Mouse (Mus musculus) CH12.LX (cell line): ENCODE results near the gene Sapcd2. TPM values are rescaled to one million over a fixed set of nuclear protein-coding genes. Genes with fewer than 3 reads are reported as not detected.

Experiments used
- DNase-seq: peaks from one replicate; pipeline ENCODE4 v3.0.0-alpha.2; 2013; ENCODE audit errors: extremely low read depth
- H3K27ac ChIP-seq: 2 replicates; pipeline ENCODE4 v1.5.1; 2012; ENCODE audit warnings: low read depth, mild to moderate bottlenecking, control low read depth, moderate library complexity; ENCODE audit not compliant: insufficient read depth
- H3K27me3 ChIP-seq: replicated peaks from 2 replicates; pipeline ENCODE3; 2012; ENCODE audit warnings: inconsistent platforms
- H3K36me3 ChIP-seq, 2 experiments: replicated peaks in 1 of 2; 2 replicates each; pipeline versions ENCODE3 to v1.6.1; 2012; ENCODE audit warnings: inconsistent platforms in 1 of 2, low read length in 1 of 2, mild to moderate bottlenecking in 1 of 2, mixed read lengths in 1 of 2, moderate library complexity in 1 of 2; ENCODE audit not compliant: control insufficient read depth in 1 of 2, insufficient read depth in 1 of 2
- H3K4me1 ChIP-seq, 2 experiments: 2 replicates each; pipeline ENCODE4 v1.6.1; 2012; ENCODE audit warnings: inconsistent platforms in 1 of 2, moderate library complexity in 1 of 2; ENCODE audit not compliant: insufficient read depth in 2 of 2, control insufficient read depth in 1 of 2
- H3K4me2 ChIP-seq: 2 replicates; pipeline ENCODE4 v1.6.1; 2012; ENCODE audit warnings: low read depth, mild to moderate bottlenecking, control low read depth; ENCODE audit not compliant: poor library complexity, insufficient read depth, severe bottlenecking
- H3K4me3 ChIP-seq, 3 experiments: fragments of 150-350 bp in 1 of 3; sonication (generic) in 1 of 3; replicated peaks in 1 of 3; 2 replicates each; pipeline versions ENCODE3 to v1.5.1; 2011 to 2012; ENCODE audit warnings: low read depth in 2 of 3, low read length in 2 of 3, mild to moderate bottlenecking in 2 of 3, moderate library complexity in 2 of 3, control low read depth in 1 of 3, improper control_type of control experiment in 1 of 3, inconsistent platforms in 1 of 3, mixed read lengths in 1 of 3; ENCODE audit not compliant: poor library complexity in 1 of 3
- H3K79me2 ChIP-seq: replicated peaks from 2 replicates; pipeline ENCODE4 v1.6.1; 2012; ENCODE audit warnings: mild to moderate bottlenecking, moderate library complexity; ENCODE audit not compliant: control insufficient read depth, poor library complexity, insufficient read depth, severe bottlenecking; ENCODE audit errors: extremely low read depth
- H3K9ac ChIP-seq: 2 replicates; pipeline ENCODE4 v1.6.1; 2012; ENCODE audit warnings: low read depth, mild to moderate bottlenecking, control low read depth, moderate library complexity; ENCODE audit not compliant: insufficient read depth
- H3K9me3 ChIP-seq: replicated peaks from 2 replicates; pipeline ENCODE3; 2012; ENCODE audit warnings: low read length, inconsistent platforms, mixed read lengths
- BHLHE40 ChIP-seq: IDR thresholded peaks from 2 replicates; pipeline ENCODE4 v1.6.1; 2011; ENCODE audit warnings: mild to moderate bottlenecking, low read depth, low read length, improper control_type of control experiment
- CHD1 ChIP-seq: IDR thresholded peaks from 2 replicates; pipeline ENCODE4 v1.6.1; 2012; ENCODE audit warnings: low read depth, low read length, improper control_type of control experiment, inconsistent platforms
- CHD2 ChIP-seq: IDR thresholded peaks from 2 replicates; pipeline ENCODE4 v1.6.1; 2011; ENCODE audit warnings: low read length, improper control_type of control experiment
- CTCF ChIP-seq, 2 experiments: IDR thresholded peaks in 1 of 2; conservative IDR thresholded peaks in 1 of 2; 2 replicates each; pipeline ENCODE4 v1.5.1; 2011 to 2012; ENCODE audit warnings: low read depth in 2 of 2, low read length in 2 of 2, improper control_type of control experiment in 1 of 2, inconsistent platforms in 1 of 2, mild to moderate bottlenecking in 1 of 2, moderate library complexity in 1 of 2
- E2F4 ChIP-seq: IDR thresholded peaks from 2 replicates; pipeline ENCODE4 v1.6.1; 2011; ENCODE audit warnings: low read depth, low read length, improper control_type of control experiment; ENCODE audit not compliant: insufficient replicate concordance
- ELF1 ChIP-seq: IDR thresholded peaks from 2 replicates; pipeline ENCODE4 v1.6.1; 2014; ENCODE audit warnings: low read depth, mild to moderate bottlenecking, inconsistent platforms, low read length, improper control_type of control experiment
- EP300 ChIP-seq: IDR thresholded peaks from 2 replicates; pipeline ENCODE4 v1.6.1; 2011; ENCODE audit warnings: low read length, improper control_type of control experiment
- ETS1 ChIP-seq: conservative IDR thresholded peaks from 2 replicates; pipeline ENCODE4 v1.6.1; 2012; ENCODE audit warnings: low read depth, mild to moderate bottlenecking, inconsistent platforms, low read length, improper control_type of control experiment, moderate library complexity
- GABPA ChIP-seq: IDR thresholded peaks from 2 replicates; pipeline ENCODE4 v1.6.1; 2012; ENCODE audit warnings: low read depth, low read length, improper control_type of control experiment, inconsistent platforms; ENCODE audit not compliant: insufficient replicate concordance
- HCFC1 ChIP-seq: IDR thresholded peaks from 2 replicates; pipeline ENCODE4 v1.6.1; 2012; ENCODE audit warnings: low read depth, mild to moderate bottlenecking, inconsistent platforms, low read length, improper control_type of control experiment
- IRF4 ChIP-seq: IDR thresholded peaks from 2 replicates; pipeline ENCODE4 v1.6.1; 2014; ENCODE audit warnings: low read depth, mild to moderate bottlenecking, inconsistent platforms, low read length, improper control_type of control experiment
- JUND ChIP-seq: conservative IDR thresholded peaks from 2 replicates; pipeline ENCODE4 v1.6.1; 2011; ENCODE audit warnings: low read depth, low read length, improper control_type of control experiment
- KAT2A ChIP-seq: IDR thresholded peaks from 2 replicates; pipeline ENCODE4 v1.6.1; 2012; ENCODE audit warnings: low read length, improper control_type of control experiment, inconsistent platforms; ENCODE audit not compliant: insufficient replicate concordance
- MAFK ChIP-seq: IDR thresholded peaks from 2 replicates; pipeline ENCODE4 v1.6.1; 2011; ENCODE audit warnings: low read length, improper control_type of control experiment; ENCODE audit not compliant: insufficient replicate concordance
- MAX ChIP-seq: IDR thresholded peaks from 2 replicates; pipeline ENCODE4 v1.6.1; 2011; ENCODE audit warnings: low read length, improper control_type of control experiment
- MAZ ChIP-seq: IDR thresholded peaks from 2 replicates; pipeline ENCODE4 v1.6.1; 2012; ENCODE audit warnings: low read depth, mild to moderate bottlenecking, inconsistent platforms, low read length, improper control_type of control experiment, moderate library complexity
- MEF2A ChIP-seq: IDR thresholded peaks from 2 replicates; pipeline ENCODE4 v1.6.1; 2014; ENCODE audit warnings: low read depth, mild to moderate bottlenecking, inconsistent platforms, low read length, improper control_type of control experiment, borderline replicate concordance
- MXI1 ChIP-seq: IDR thresholded peaks from 2 replicates; pipeline ENCODE4 v1.6.1; 2011; ENCODE audit warnings: mild to moderate bottlenecking, low read depth, low read length, improper control_type of control experiment
- MYC ChIP-seq: IDR thresholded peaks from 2 replicates; pipeline ENCODE4 v1.6.1; 2011; ENCODE audit warnings: low read depth, mild to moderate bottlenecking, improper control_type of control experiment, low read length
- NELFE ChIP-seq: IDR thresholded peaks from 2 replicates; pipeline ENCODE4 v1.6.1; 2011; ENCODE audit warnings: low read depth, low read length, improper control_type of control experiment
- NRF1 ChIP-seq: IDR thresholded peaks from 2 replicates; pipeline ENCODE4 v1.6.1; 2014; ENCODE audit warnings: low read depth, mild to moderate bottlenecking, inconsistent platforms, low read length, improper control_type of control experiment, moderate library complexity
- PAX5 ChIP-seq: IDR thresholded peaks from 2 replicates; pipeline ENCODE4 v1.6.1; 2012; ENCODE audit warnings: low read length, inconsistent platforms, mixed read lengths
- POLR2A ChIP-seq: IDR thresholded peaks from 2 replicates; pipeline ENCODE4 v1.6.1; 2011; ENCODE audit warnings: low read depth, mild to moderate bottlenecking, improper control_type of control experiment, low read length
- POLR2AphosphoS2 ChIP-seq: IDR thresholded peaks from 2 replicates; pipeline ENCODE4 v1.6.1; 2011; ENCODE audit warnings: low read depth, low read length, improper control_type of control experiment
- RAD21 ChIP-seq: IDR thresholded peaks from 2 replicates; pipeline ENCODE4 v1.6.1; 2011; ENCODE audit warnings: low read depth, mild to moderate bottlenecking, low read length, improper control_type of control experiment, moderate library complexity
- RCOR1 ChIP-seq: conservative IDR thresholded peaks from 2 replicates; pipeline ENCODE4 v1.6.1; 2012; ENCODE audit warnings: low read depth, mild to moderate bottlenecking, inconsistent platforms, low read length, improper control_type of control experiment
- SIN3A ChIP-seq: IDR thresholded peaks from 2 replicates; pipeline ENCODE4 v1.6.1; 2012; ENCODE audit warnings: low read length, improper control_type of control experiment, inconsistent platforms
- SMC3 ChIP-seq: IDR thresholded peaks from 2 replicates; pipeline ENCODE4 v1.6.1; 2011; ENCODE audit warnings: low read depth, low read length, improper control_type of control experiment
- TBP ChIP-seq: conservative IDR thresholded peaks from 2 replicates; pipeline ENCODE4 v1.6.1; 2011; ENCODE audit warnings: low read depth, low read length, improper control_type of control experiment
- TCF12 ChIP-seq: IDR thresholded peaks from 2 replicates; pipeline ENCODE4 v1.6.1; 2014; ENCODE audit warnings: low read depth, mild to moderate bottlenecking, inconsistent platforms, low read length, improper control_type of control experiment
- UBTF ChIP-seq: IDR thresholded peaks from 2 replicates; pipeline ENCODE4 v1.6.1; 2012; ENCODE audit warnings: low read depth, mild to moderate bottlenecking, inconsistent platforms, low read length, improper control_type of control experiment, moderate library complexity
- USF1 ChIP-seq: IDR thresholded peaks from 2 replicates; pipeline ENCODE4 v1.6.1; 2014; ENCODE audit warnings: low read depth, mild to moderate bottlenecking, inconsistent platforms, low read length, improper control_type of control experiment
- USF2 ChIP-seq: conservative IDR thresholded peaks from 2 replicates; pipeline ENCODE4 v1.6.1; 2011; ENCODE audit warnings: low read depth, low read length, improper control_type of control experiment
- ZC3H11A ChIP-seq: IDR thresholded peaks from 2 replicates; pipeline ENCODE4 v1.6.1; 2012; ENCODE audit warnings: low read depth, mild to moderate bottlenecking, inconsistent platforms, low read length, improper control_type of control experiment
- ZKSCAN1 ChIP-seq: IDR thresholded peaks from 2 replicates; pipeline ENCODE4 v1.6.1; 2012; ENCODE audit warnings: low read depth, inconsistent platforms, low read length, improper control_type of control experiment, borderline replicate concordance
- ZMIZ1 ChIP-seq: IDR thresholded peaks from 2 replicates; pipeline ENCODE4 v1.6.1; 2012; ENCODE audit warnings: low read depth, mild to moderate bottlenecking, inconsistent platforms, low read length, improper control_type of control experiment
- ZNF384 ChIP-seq: IDR thresholded peaks from 2 replicates; pipeline ENCODE4 v1.6.1; 2012; ENCODE audit warnings: low read depth, low read length, improper control_type of control experiment, inconsistent platforms
- dilution Hi-C: fragments of 300-500 bp; cut with MboI; formaldehyde crosslinking; loops from 2 replicates; pipeline ENCODE4 v1.14.3; 2020; ENCODE audit warnings: low sequenced_read_pairs; ENCODE audit not compliant: extremely low pct_unique_long_range_greater_than_20kb, extremely low pct_ligation_motif_present
- in situ Hi-C: fragments of 300-500 bp; cut with MboI; formaldehyde crosslinking; loops from 3 replicates; pipeline ENCODE4 v1.14.3; 2019; ENCODE audit warnings: low sequenced_read_pairs, low pct_ligation_motif_present, low pct_unique_long_range_greater_than_20kb, mixed read lengths
- polyA plus RNA-seq: library from polyadenylated mRNA; unstranded; fragments of >175 nt; gene quantifications from 2 replicates; pipeline ENCODE4 v1.2.1, GENCODE M21; 2012; ENCODE audit warnings: low read depth; ENCODE audit not compliant: insufficient read length
- total RNA-seq, 2 experiments: library from RNA; depleted of rRNA; stranded (reverse); fragments of 300-350 nt in 1 of 2; fragments of >200 nt in 1 of 2; gene quantifications; 2 replicates each; pipeline ENCODE4 v1.2.3; 2012 to 2014

The Sapcd2 gene
- total and polyA plus RNA-seq, 3 experiments: 16.9 to 27.3 (median 22.5) TPM

GRCm38 (mm10) chr2:25402377-25402971, 30.4 kb downstream of the Sapcd2 start:
- H3K27me3 ChIP-seq: peaks cover 93% of the 10 kb centered on the region

GRCm38 (mm10) chr2:25402972-25403601, 31.0 kb downstream of the Sapcd2 start:
- Histone ChIP-seq H3K9ac (no peak overlapping the region; the same call in 1 of the 2 replicates), H3K27ac (no peak overlapping the region), H3K4me3 (peak overlapping the region in 1 of 3 experiments; percentile 64), H3K27me3 (peaks cover 93% of the 10 kb centered on the region), H3K4me1 (no peaks in the 10 kb centered on the region), H3K9me3 (no peaks in the 10 kb centered on the region), H3K79me2 (no peaks in the 10 kb centered on the region), H3K36me3 (no peaks in the 10 kb centered on the region), H3K4me2 (peak overlapping the region; percentile 63)
- TF ChIP-seq RAD21: no peak
- TF ChIP-seq RCOR1: no peak
- TF ChIP-seq MXI1: 0 out of 2 replicates have a peak, but pooled peaks have one; percentile 34
- no peak for TF ChIP-seq ZMIZ1
- no peak for TF ChIP-seq POLR2AphosphoS2
- no peak for TF ChIP-seq CHD1
- peak; percentile 74 for TF ChIP-seq NRF1
- no peak for TF ChIP-seq TCF12
- no peak for TF ChIP-seq MYC
- TF ChIP-seq ZKSCAN1: no peak
- no peak for TF ChIP-seq CHD2
- no peak for TF ChIP-seq MAX
- no peak for TF ChIP-seq JUND
- TF ChIP-seq UBTF: peak; percentile 64; the same call in 1 of the 2 replicates
- dilution Hi-C loops: no loop called here
- no peak for DNase-seq
- in situ Hi-C loops: loop anchor here (5.0 kb wide), 1 partner anchor 36 kb away; the partner anchor contains the start of gene Uap1l1

More at GRCm38 (mm10) chr2:25402377-25402971, 30.4 kb downstream of the Sapcd2 start:
- Histone ChIP-seq H3K36me3 (no peaks in the 10 kb centered on the region), H3K9me3 (no peaks in the 10 kb centered on the region), H3K79me2 (no peaks in the 10 kb centered on the region), H3K4me1 (no peaks in the 10 kb centered on the region), H3K27ac (no peak overlapping the region), H3K4me3 (peak overlapping the region in 1 of 3 experiments; percentile 64), H3K4me2 (peak overlapping the region; percentile 63), H3K9ac (no peak overlapping the region)
- dilution Hi-C loops: no loop called here
- TF ChIP-seq E2F4 (no peak), USF2 (no peak), PAX5 (no peak), ELF1 (0 out of 2 replicates have a peak, but pooled peaks have one; percentile 24), SMC3 (peak; percentile 79), MAX (no peak), ETS1 (no peak), UBTF (no peak), HCFC1 (no peak), ZKSCAN1 (no peak), NRF1 (no peak), KAT2A (no peak), MAZ (no peak), USF1 (no peak), TBP (no peak), RCOR1 (no peak), MEF2A (no peak), SIN3A (peak; percentile 100), BHLHE40 (no peak), ZMIZ1 (no peak), CHD2 (no peak), GABPA (no peak), MAFK (no peak), POLR2AphosphoS2 (no peak), CTCF (conservative IDR thresholded peaks at IDR 0.05 in 1 of 2, IDR thresholded peaks at IDR 0.05 in 1 of 2; ENCODE audit: low read depth in 2 of 2, low read length in 2 of 2) (peak; percentile 75 to 93), MXI1 (peak; percentile 95), JUND (no peak), RAD21 (peak; percentile 67), MYC (no peak), EP300 (no peak), TCF12 (no peak), CHD1 (no peak), POLR2A (no peak), IRF4 (peak; percentile 26; the same call in 1 of the 2 replicates), NELFE (no peak), ZC3H11A (no peak), ZNF384 (no peak)
- in situ Hi-C loops: loop anchor here (5.0 kb wide), 1 partner anchor 35 kb away; the partner anchor contains the start of gene Uap1l1
- peak; percentile 89 for DNase-seq
